Mouse (Mus musculus): ENCODE measurements around the gene Dscam. TPM values are rescaled to one million over a fixed set of nuclear protein-coding genes. Genes with fewer than 3 reads are reported as not detected.

The Dscam gene
- polyA plus RNA-seq, 1 experiment: under 0.01 TPM

DNA sequence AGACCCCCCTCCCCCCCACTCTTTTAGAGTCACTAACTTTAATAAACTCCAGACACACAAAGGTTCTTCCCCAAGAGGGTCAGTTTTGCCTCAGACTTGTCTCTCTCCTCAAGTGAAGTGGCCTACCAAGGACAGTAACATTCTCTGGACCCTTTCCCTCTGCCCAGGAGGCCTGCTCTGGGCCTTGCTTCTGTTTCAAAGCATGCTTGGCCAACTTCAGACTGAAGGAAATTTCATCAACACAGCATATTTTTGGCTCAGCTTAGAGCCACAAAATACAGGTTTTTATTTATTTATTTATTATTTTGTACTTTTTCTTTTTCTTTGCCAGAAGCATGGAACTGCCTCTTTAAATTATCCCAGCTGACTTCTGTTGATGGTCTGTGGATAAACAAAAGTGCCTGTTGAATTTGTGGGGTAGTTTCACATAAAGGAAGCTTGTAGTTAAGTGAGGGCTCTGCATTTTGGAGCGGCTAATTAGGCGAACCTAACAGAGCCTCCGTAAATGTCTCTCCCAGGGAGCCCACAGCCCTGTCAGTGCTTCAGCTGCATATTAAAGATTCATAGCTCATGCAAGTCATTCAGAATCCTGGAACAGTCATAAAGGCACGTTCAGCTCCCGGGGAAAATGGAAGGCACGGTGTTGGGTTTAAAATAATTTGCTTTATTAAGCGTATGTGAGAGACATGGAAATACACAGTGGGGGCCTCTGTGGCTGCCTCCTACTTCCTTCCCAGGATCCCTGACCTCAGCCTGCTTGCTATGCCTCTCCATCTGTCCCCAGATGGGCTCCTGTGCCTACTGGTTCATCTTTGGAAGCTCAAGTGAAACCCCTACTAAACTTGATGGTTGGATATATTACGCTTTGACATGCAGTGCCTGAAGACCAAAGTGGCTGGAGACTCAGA, 606.9 kb downstream of the Dscam start:
- no peak for TF ChIP-seq CEBPB (IDR thresholded peaks at IDR 0.05; ENCODE audit: insufficient read depth, poor library complexity, severe bottlenecking)
- TF ChIP-seq POLR2AphosphoS2 (IDR thresholded peaks at IDR 0.05; ENCODE audit: insufficient read length, low read depth): no peak
- TF ChIP-seq SRF (IDR thresholded peaks at IDR 0.05; ENCODE audit: control insufficient read depth, insufficient read length, low read depth): no peak
- TF ChIP-seq TCF12 (IDR thresholded peaks at IDR 0.05; ENCODE audit: insufficient read depth, poor library complexity, severe bottlenecking): no peak
- no peak for TF ChIP-seq USF1 (IDR thresholded peaks at IDR 0.05; ENCODE audit: low read depth)
- no peak for TF ChIP-seq MYOG (IDR thresholded peaks at IDR 0.05; ENCODE audit: control insufficient read depth in 1 of 3, insufficient read depth in 1 of 3, insufficient read length in 2 of 3, low read depth in 2 of 3)
- no peak for TF ChIP-seq TCF3 (IDR thresholded peaks at IDR 0.05; ENCODE audit: insufficient read length, low read depth)
- TF ChIP-seq POLR2A (IDR thresholded peaks at IDR 0.05; ENCODE audit: insufficient read length, low read depth): no peak
- TF ChIP-seq MAX (IDR thresholded peaks at IDR 0.05; ENCODE audit: low read depth): no peak
- TF ChIP-seq MYOD1 (IDR thresholded peaks at IDR 0.05; ENCODE audit: control insufficient read depth in 1 of 3, insufficient read length in 2 of 3, low read depth in 2 of 3): no peak
- no peak for TF ChIP-seq E2F4 (IDR thresholded peaks at IDR 0.05; ENCODE audit: insufficient read depth)
- no peak for TF ChIP-seq REST (IDR thresholded peaks at IDR 0.05; ENCODE audit: insufficient read depth, insufficient read length)
- Histone ChIP-seq H3K4me3 (no peak overlapping the region), H3ac (ENCODE audit: control insufficient read depth, insufficient read length) (no peak overlapping the region), H3K4me2 (ENCODE audit: low read depth) (no peak overlapping the region), H3K27me3 (ENCODE audit: control insufficient read depth, insufficient read depth, insufficient read length) (no peaks in the 10 kb centered on the region), H3K36me3 (ENCODE audit: control insufficient read depth, insufficient read depth) (no peaks in the 10 kb centered on the region), H3K79me2 (ENCODE audit: control insufficient read depth, insufficient read depth) (no peaks in the 10 kb centered on the region)

DNA sequence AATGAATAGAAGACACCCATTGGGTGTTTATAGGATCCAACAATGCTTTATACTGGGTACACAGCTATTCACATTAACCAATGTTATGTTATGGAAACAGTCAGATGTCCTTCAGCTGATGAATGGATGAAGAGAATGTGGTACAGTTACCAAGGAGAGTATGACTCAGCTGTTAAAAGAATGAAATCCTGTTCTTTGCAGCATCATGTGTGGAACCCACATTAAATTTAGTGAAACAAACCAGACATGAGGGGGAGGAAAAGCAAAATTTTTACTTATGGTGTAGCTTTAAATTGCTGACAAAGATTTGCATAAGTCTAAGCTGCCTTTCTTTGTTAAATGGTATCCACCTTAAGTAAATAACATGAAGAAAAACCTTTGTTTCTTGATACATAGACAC, 610.8 kb downstream of the Dscam start:
- no peaks in the 10 kb centered on the region for H3K79me2 ChIP-seq (ENCODE audit: control insufficient read depth, insufficient read depth)
- no peaks in the 10 kb centered on the region for H3K36me3 ChIP-seq (ENCODE audit: control insufficient read depth, insufficient read depth)
- TF ChIP-seq MAX (IDR thresholded peaks at IDR 0.05; ENCODE audit: low read depth) (no peak), MYOD1 (IDR thresholded peaks at IDR 0.05; ENCODE audit: control insufficient read depth in 1 of 3, insufficient read length in 2 of 3, low read depth in 2 of 3) (no peak), TCF3 (IDR thresholded peaks at IDR 0.05; ENCODE audit: insufficient read length, low read depth) (no peak), USF1 (IDR thresholded peaks at IDR 0.05; ENCODE audit: low read depth) (no peak), REST (IDR thresholded peaks at IDR 0.05; ENCODE audit: insufficient read depth, insufficient read length) (no peak), TCF12 (IDR thresholded peaks at IDR 0.05; ENCODE audit: insufficient read depth, poor library complexity, severe bottlenecking) (no peak), POLR2A (IDR thresholded peaks at IDR 0.05; ENCODE audit: insufficient read length, low read depth) (no peak), MYOG (IDR thresholded peaks at IDR 0.05; ENCODE audit: control insufficient read depth in 1 of 3, insufficient read depth in 1 of 3, insufficient read length in 2 of 3, low read depth in 2 of 3) (no peak), SRF (IDR thresholded peaks at IDR 0.05; ENCODE audit: control insufficient read depth, insufficient read length, low read depth) (no peak), CEBPB (IDR thresholded peaks at IDR 0.05; ENCODE audit: insufficient read depth, poor library complexity, severe bottlenecking) (no peak), POLR2AphosphoS2 (IDR thresholded peaks at IDR 0.05; ENCODE audit: insufficient read length, low read depth) (no peak), E2F4 (IDR thresholded peaks at IDR 0.05; ENCODE audit: insufficient read depth) (no peak)
- H3K27me3 ChIP-seq (ENCODE audit: control insufficient read depth, insufficient read depth, insufficient read length): no peaks in the 10 kb centered on the region
- H3K4me2 ChIP-seq (ENCODE audit: low read depth): no peak overlapping the region
- H3K4me3 ChIP-seq: no peak overlapping the region
- no peak overlapping the region for H3ac ChIP-seq (ENCODE audit: control insufficient read depth, insufficient read length)

DNA sequence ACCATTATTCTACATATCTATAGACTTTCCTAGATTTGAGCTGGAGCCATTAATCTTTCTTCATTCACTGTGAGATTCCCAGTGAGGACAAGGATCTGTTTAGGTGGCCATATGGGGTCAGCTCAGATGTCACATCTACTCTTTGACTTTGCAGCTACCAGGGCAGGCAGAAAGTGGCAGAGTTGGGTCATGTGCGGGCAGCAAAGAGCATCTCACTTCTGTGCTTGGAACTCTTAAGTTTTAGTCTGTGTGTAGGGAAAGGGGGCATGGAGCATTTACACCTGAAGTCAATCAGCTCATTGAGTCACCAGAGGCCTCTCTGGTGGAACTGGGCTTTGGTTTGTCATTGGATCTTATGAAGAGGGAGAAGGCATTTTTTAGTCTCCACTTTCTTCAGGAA, 612.2 kb downstream of the Dscam start:
- no peak overlapping the region for H3K4me2 ChIP-seq (ENCODE audit: low read depth)
- no peak overlapping the region for H3K4me3 ChIP-seq
- no peak overlapping the region for H3ac ChIP-seq (ENCODE audit: control insufficient read depth, insufficient read length)
- TF ChIP-seq E2F4 (IDR thresholded peaks at IDR 0.05; ENCODE audit: insufficient read depth) (no peak), POLR2A (IDR thresholded peaks at IDR 0.05; ENCODE audit: insufficient read length, low read depth) (no peak), REST (IDR thresholded peaks at IDR 0.05; ENCODE audit: insufficient read depth, insufficient read length) (no peak), SRF (IDR thresholded peaks at IDR 0.05; ENCODE audit: control insufficient read depth, insufficient read length, low read depth) (no peak), MYOD1 (IDR thresholded peaks at IDR 0.05; ENCODE audit: control insufficient read depth in 1 of 3, insufficient read length in 2 of 3, low read depth in 2 of 3) (no peak)
- H3K27me3 ChIP-seq (ENCODE audit: control insufficient read depth, insufficient read depth, insufficient read length): no peaks in the 10 kb centered on the region
- H3K79me2 ChIP-seq (ENCODE audit: control insufficient read depth, insufficient read depth): no peaks in the 10 kb centered on the region
- H3K36me3 ChIP-seq (ENCODE audit: control insufficient read depth, insufficient read depth): no peaks in the 10 kb centered on the region

DNA sequence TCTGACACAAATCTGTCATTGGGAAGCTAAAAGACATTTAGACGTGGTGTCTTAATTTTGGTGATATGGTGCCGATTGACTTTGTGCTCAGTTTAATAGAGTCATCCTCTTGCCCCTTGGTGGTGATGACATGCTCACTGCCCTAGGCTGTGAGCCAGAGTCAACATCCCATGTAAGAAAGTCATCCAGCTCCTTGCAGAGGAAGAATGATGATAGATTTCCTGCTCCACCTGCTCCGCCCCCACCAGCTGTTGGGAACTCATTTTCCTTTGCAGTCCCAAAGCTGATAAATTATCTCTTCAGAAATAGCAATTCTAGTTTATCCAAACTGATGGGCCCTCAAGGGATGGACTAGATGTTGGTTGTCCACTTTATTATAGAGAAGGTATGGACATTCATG, 613.9 kb downstream of the Dscam start:
- Histone ChIP-seq H3K27me3 (ENCODE audit: control insufficient read depth, insufficient read depth, insufficient read length) (no peaks in the 10 kb centered on the region), H3K36me3 (ENCODE audit: control insufficient read depth, insufficient read depth) (no peaks in the 10 kb centered on the region)
- no peak for TF ChIP-seq USF1 (IDR thresholded peaks at IDR 0.05; ENCODE audit: low read depth)

DNA sequence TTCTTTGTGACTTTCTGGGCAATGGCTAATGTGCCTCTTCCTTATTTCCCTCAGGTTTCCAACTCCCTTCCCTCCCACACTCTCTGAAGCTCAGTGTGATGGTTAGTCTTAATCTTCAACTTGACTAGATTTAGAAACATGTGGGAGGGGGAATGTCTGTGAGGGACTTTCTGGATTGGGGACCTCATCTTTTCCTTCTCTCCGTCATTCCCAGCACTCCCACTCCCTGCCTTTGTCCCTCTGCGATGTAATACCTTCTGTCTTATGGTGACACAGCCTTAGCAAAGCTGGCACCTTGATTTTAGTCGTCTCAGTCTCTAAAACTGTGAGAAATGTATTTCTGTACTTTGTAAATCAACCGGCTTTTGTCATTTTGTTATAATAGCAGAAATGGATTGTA, 615.1 kb downstream of the Dscam start:
- H3K36me3 ChIP-seq (ENCODE audit: control insufficient read depth, insufficient read depth): no peaks in the 10 kb centered on the region
- no peak overlapping the region for H3ac ChIP-seq (ENCODE audit: control insufficient read depth, insufficient read length)
- H3K4me2 ChIP-seq (ENCODE audit: low read depth): no peak overlapping the region
- H3K79me2 ChIP-seq (ENCODE audit: control insufficient read depth, insufficient read depth): no peaks in the 10 kb centered on the region
- H3K4me3 ChIP-seq: no peak overlapping the region
- no peaks in the 10 kb centered on the region for H3K27me3 ChIP-seq (ENCODE audit: control insufficient read depth, insufficient read depth, insufficient read length)
- TF ChIP-seq TCF3 (IDR thresholded peaks at IDR 0.05; ENCODE audit: insufficient read length, low read depth): no peak
- TF ChIP-seq POLR2A (IDR thresholded peaks at IDR 0.05; ENCODE audit: insufficient read length, low read depth): no peak
- no peak for TF ChIP-seq USF1 (IDR thresholded peaks at IDR 0.05; ENCODE audit: low read depth)
- TF ChIP-seq REST (IDR thresholded peaks at IDR 0.05; ENCODE audit: insufficient read depth, insufficient read length): no peak
- TF ChIP-seq MYOG (IDR thresholded peaks at IDR 0.05; ENCODE audit: control insufficient read depth in 1 of 3, insufficient read depth in 1 of 3, insufficient read length in 2 of 3, low read depth in 2 of 3): no peak
- no peak for TF ChIP-seq POLR2AphosphoS2 (IDR thresholded peaks at IDR 0.05; ENCODE audit: insufficient read length, low read depth)
- TF ChIP-seq CEBPB (IDR thresholded peaks at IDR 0.05; ENCODE audit: insufficient read depth, poor library complexity, severe bottlenecking): no peak
- no peak for TF ChIP-seq MAX (IDR thresholded peaks at IDR 0.05; ENCODE audit: low read depth)
- no peak for TF ChIP-seq SRF (IDR thresholded peaks at IDR 0.05; ENCODE audit: control insufficient read depth, insufficient read length, low read depth)
- no peak for TF ChIP-seq TCF12 (IDR thresholded peaks at IDR 0.05; ENCODE audit: insufficient read depth, poor library complexity, severe bottlenecking)
- no peak for TF ChIP-seq MYOD1 (IDR thresholded peaks at IDR 0.05; ENCODE audit: control insufficient read depth in 1 of 3, insufficient read length in 2 of 3, low read depth in 2 of 3)
- TF ChIP-seq E2F4 (IDR thresholded peaks at IDR 0.05; ENCODE audit: insufficient read depth): no peak

More for the DNA sequence above, 613.9 kb downstream of the Dscam start:
- H3K79me2 ChIP-seq (ENCODE audit: control insufficient read depth, insufficient read depth): no peaks in the 10 kb centered on the region
- H3ac ChIP-seq (ENCODE audit: control insufficient read depth, insufficient read length): no peak overlapping the region
- no peak overlapping the region for H3K4me3 ChIP-seq
- no peak overlapping the region for H3K4me2 ChIP-seq (ENCODE audit: low read depth)

Data from myocyte (in vitro differentiated cells).